Mouse (Mus musculus) cortical plate, adult 2 months (tissue): Measurements from ENCODE around the gene Hormad1.

Source experiments
- CTCF ChIP-seq: fragments of 200-500 bp; IDR thresholded peaks from 2 replicates; pipeline ENCODE4 v1.5.1; 2011; ENCODE audit warnings: mild to moderate bottlenecking, control low read depth, low read length; ENCODE audit not compliant: insufficient read depth; ENCODE audit errors: extremely low read depth
- POLR2A ChIP-seq: fragments of 200-500 bp; IDR thresholded peaks from 2 replicates; pipeline ENCODE4 v1.6.1; 2011; ENCODE audit warnings: mild to moderate bottlenecking, low read length, control low read depth; ENCODE audit not compliant: insufficient read depth; ENCODE audit errors: extremely low read depth

DNA sequence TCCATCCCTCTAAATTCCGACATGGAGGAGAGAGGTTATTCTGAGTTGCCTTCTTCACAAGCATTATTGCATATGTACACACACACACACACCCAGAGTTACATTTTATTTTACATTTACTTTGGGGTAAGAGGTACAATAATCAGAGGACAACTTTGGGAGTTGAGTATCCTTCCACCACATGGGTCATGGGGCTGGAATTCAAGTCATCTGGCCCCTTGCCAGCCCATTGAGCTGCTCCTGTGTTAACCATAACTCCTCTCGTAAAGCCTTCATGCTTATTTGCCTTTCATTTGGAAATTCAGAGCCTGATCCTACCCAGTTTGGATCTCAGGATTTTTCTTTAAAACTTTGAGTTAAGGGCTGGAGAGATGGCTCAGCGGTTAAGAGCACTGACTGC, 46.6 kb downstream of the Hormad1 start:
- TF ChIP-seq CTCF (no peak), POLR2A (no peak)
